Mouse (Mus musculus) heart, postnatal 0 days (tissue): ENCODE results near the gene Adipoq. TPM values are rescaled to one million over a fixed set of nuclear protein-coding genes. Genes with fewer than 3 reads are reported as not detected.

ENCODE experiments used
- ATAC-seq: fragments of 200-750 bp; cut with Nextera tagmentation; 2 replicates; pipeline ENCODE4 v1.8.0; 2017; ENCODE audit warnings: low read depth, moderate number of reproducible peaks, moderate library complexity; ENCODE audit not compliant: insufficient read depth
- DNase-seq: peaks from one replicate; pipeline ENCODE4 v3.0.0-alpha.2; 2016; ENCODE audit warnings: low spot score
- H3K27ac ChIP-seq: fragments of 300-500 bp; sonication (generic); 2 replicates; pipeline ENCODE4 v1.5.1; 2014; ENCODE audit warnings: low read depth, mild to moderate bottlenecking
- H3K27me3 ChIP-seq: fragments of 300-500 bp; sonication (generic); 2 replicates; pipeline ENCODE4 v1.6.1; 2014; ENCODE audit warnings: low read length, mixed read lengths; ENCODE audit not compliant: control insufficient read depth, insufficient read depth
- H3K36me3 ChIP-seq: fragments of 300-500 bp; sonication (generic); replicated peaks from 2 replicates; pipeline ENCODE4 v1.6.1; 2014; ENCODE audit warnings: low read length, mixed read lengths; ENCODE audit not compliant: control insufficient read depth, insufficient read depth
- H3K4me1 ChIP-seq: fragments of 300-500 bp; sonication (generic); 2 replicates; pipeline ENCODE4 v1.6.1; 2014; ENCODE audit warnings: antibody characterized with exemption; ENCODE audit not compliant: control insufficient read depth, insufficient read depth
- H3K4me2 ChIP-seq: fragments of 300-500 bp; sonication (generic); 2 replicates; pipeline ENCODE4 v1.6.1; 2014; ENCODE audit warnings: low read depth, mild to moderate bottlenecking, low read length, moderate library complexity
- H3K4me3 ChIP-seq: fragments of 300-500 bp; sonication (generic); 2 replicates; pipeline ENCODE4 v1.5.1; 2014; ENCODE audit warnings: low read depth, low read length
- H3K9ac ChIP-seq: fragments of 300-500 bp; sonication (generic); replicated peaks from 2 replicates; pipeline ENCODE4 v1.6.1; 2014; ENCODE audit warnings: low read depth, low read length, mixed read lengths
- H3K9me3 ChIP-seq: fragments of 300-500 bp; sonication (generic); replicated peaks from 2 replicates; pipeline ENCODE4 v1.6.1; 2016; ENCODE audit warnings: low read length; ENCODE audit not compliant: control insufficient read depth
- CTCF ChIP-seq: IDR thresholded peaks from 2 replicates; pipeline ENCODE4 v1.5.1; 2016; ENCODE audit warnings: antibody characterized with exemption, control low read depth, low read depth
- EP300 ChIP-seq: IDR thresholded peaks from 2 replicates; pipeline ENCODE4 v1.6.1; 2016; ENCODE audit warnings: antibody characterized with exemption, low read depth
- WGBS: fragments of 180-500 bp; shearing (Covaris S2); extraction: QIAGEN DNeasy Blood & Tissue Kit; methylation state at CpG from one replicate; pipeline ENCODE4 v1.1.7; 2014; 5-methylcytosine and 5-hydroxymethylcytosine counted together
- microRNA-seq: library from miRNA; unstranded; fragments of <30 nt; microRNA quantifications from one replicate; pipeline ENCODE4, GENCODE M21; 2016
- polyA plus RNA-seq: library from polyadenylated mRNA; unstranded; fragments of >200 nt; fragmentation: Nextera tagmentation; extraction: Ambion mirVana; gene quantifications from 2 replicates; pipeline ENCODE4 v1.2.1, GENCODE M21; 2015
- total RNA-seq: library from RNA; depleted of rRNA; stranded (reverse); fragments of >200 nt; gene quantifications from 2 replicates; pipeline ENCODE4 v1.2.3, GENCODE M21; 2014; ENCODE audit warnings: low replicate concordance; rRNA removed

Adipoq gene
- total and polyA plus RNA-seq, 2 experiments from 2014 or later = 0.20 TPM; not detected in 1

- Histone ChIP-seq H3K4me3 (no peak overlapping the region), H3K4me2 (no peak overlapping the region), H3K9ac (no peak overlapping the region), H3K27me3 (no peaks in the 10 kb centered on the region), H3K9me3 (no peaks in the 10 kb centered on the region), H3K36me3 (no peaks in the 10 kb centered on the region), H3K27ac (no peak overlapping the region), H3K4me1 (no peaks in the 10 kb centered on the region)
- TF ChIP-seq CTCF (no peak), EP300 (no peak)
- 86% methylated on average over 6 of the region's 6 CpGs for WGBS
- DNase-seq (no peak), ATAC-seq (no peak)
These were observed 50.5 kb downstream of the Adipoq start for GRCm38 (mm10) chr16:23196791-23197190.

- H3K36me3 ChIP-seq = no peaks in the 10 kb centered on the region
- DNase-seq (no peak), ATAC-seq (no peak)
- H3K4me3 ChIP-seq = no peak overlapping the region
- no peak overlapping the region for H3K9ac ChIP-seq
- H3K27me3 ChIP-seq = no peaks in the 10 kb centered on the region
- no peak for TF ChIP-seq EP300
- no peak for TF ChIP-seq CTCF
- no peak overlapping the region for H3K4me2 ChIP-seq
- no peaks in the 10 kb centered on the region for H3K4me1 ChIP-seq
- H3K27ac ChIP-seq = no peak overlapping the region
- H3K9me3 ChIP-seq = no peaks in the 10 kb centered on the region
These were observed 55.2 kb downstream of the Adipoq start for GRCm38 (mm10) chr16:23201498-23201897.

Small RNA genes lying within 50 kb of the gene (microRNA-seq; reads per million reads assigned to microRNA genes)
- not detected for gene Gm49346

Other genes starting within 250 kb of the Adipoq start
- not detected in 2 replicates for gene Fetub, start 228.2 kb upstream of the Adipoq start, total RNA-seq
- 0.30 TPM in 1 of 2 replicates, not detected in the other for gene Fetub, start 228.2 kb upstream of the Adipoq start, polyA plus RNA-seq
- gene Hrg, start 195.5 kb upstream of the Adipoq start, total RNA-seq = not detected in 2 replicates
- gene Hrg, start 195.5 kb upstream of the Adipoq start, polyA plus RNA-seq = not detected in 2 replicates
- not detected in 2 replicates for gene Kng2, start 117.1 kb upstream of the Adipoq start, total RNA-seq
- gene Kng2, start 117.1 kb upstream of the Adipoq start, polyA plus RNA-seq = 0.15 TPM in 1 of 2 replicates, not detected in the other
- 0.46 and 1.3 TPM in 2 replicates for gene Kng1, start 88.7 kb upstream of the Adipoq start, total RNA-seq
- 0.18 and 0.26 TPM in 2 replicates for gene Kng1, start 88.7 kb upstream of the Adipoq start, polyA plus RNA-seq
- 229 and 270 TPM in 2 replicates for gene Eif4a2, start 39.1 kb upstream of the Adipoq start, total RNA-seq
- gene Eif4a2, start 39.1 kb upstream of the Adipoq start, polyA plus RNA-seq = 97.3 and 106 TPM in 2 replicates
- gene Rfc4, start 18.8 kb upstream of the Adipoq start, total RNA-seq = 16.8 and 27.9 TPM in 2 replicates
- 38.1 and 40.6 TPM in 2 replicates for gene Rfc4, start 18.8 kb upstream of the Adipoq start, polyA plus RNA-seq
- 23.5 and 34.4 TPM in 2 replicates for gene St6gal1, start 78.2 kb downstream of the Adipoq start, total RNA-seq
- 8.8 and 10.0 TPM in 2 replicates for gene St6gal1, start 78.2 kb downstream of the Adipoq start, polyA plus RNA-seq